Mouse (Mus musculus) CH12.LX (cell line): ENCODE data around the gene Gm3636. TPM values are rescaled to one million over a fixed set of nuclear protein-coding genes. Genes with fewer than 3 reads are reported as not detected.

ENCODE experiments used
- polyA plus RNA-seq: library from polyadenylated mRNA; unstranded; fragments of >175 nt; gene quantifications from 2 replicates; pipeline ENCODE4 v1.2.1, GENCODE M21; 2012; ENCODE audit warnings: low read depth; ENCODE audit not compliant: insufficient read length
- total RNA-seq, 2 experiments: library from RNA; depleted of rRNA; stranded (reverse); fragments of 300-350 nt in 1 of 2; fragments of >200 nt in 1 of 2; gene quantifications; 2 replicates each; pipeline ENCODE4 v1.2.3; 2012 to 2014

The Gm3636 gene
- total and polyA plus RNA-seq, 3 experiments: 0.42 to 1.8 (median 0.79) TPM

Other genes with a start within 250 kb of the Gm3636 start
- not detected in 2 replicates for gene Gm8356, start 205.0 kb downstream of the Gm3636 start, total RNA-seq (2012; rRNA removed)
- not detected in 2 replicates for gene Gm8356, start 205.0 kb downstream of the Gm3636 start, total RNA-seq (2014; rRNA removed)
- not detected in 2 replicates for gene Gm8356, start 205.0 kb downstream of the Gm3636 start, polyA plus RNA-seq
- not detected in 2 replicates for gene Gm3629, start 151.7 kb downstream of the Gm3636 start, total RNA-seq (2012; rRNA removed)
- not detected in 2 replicates for gene Gm3629, start 151.7 kb downstream of the Gm3636 start, total RNA-seq (2014; rRNA removed)
- gene Gm3629, start 151.7 kb downstream of the Gm3636 start, polyA plus RNA-seq: not detected in 2 replicates
- gene Gm3460, start 119.9 kb downstream of the Gm3636 start, total RNA-seq (2012; rRNA removed): not detected in 2 replicates
- not detected in 2 replicates for gene Gm3460, start 119.9 kb downstream of the Gm3636 start, total RNA-seq (2014; rRNA removed)
- not detected in 2 replicates for gene Gm3460, start 119.9 kb downstream of the Gm3636 start, polyA plus RNA-seq
- not detected in 2 replicates for gene Gm10251, start 58.2 kb downstream of the Gm3636 start, total RNA-seq (2012; rRNA removed)
- not detected in 2 replicates for gene Gm10251, start 58.2 kb downstream of the Gm3636 start, total RNA-seq (2014; rRNA removed)
- gene Gm10251, start 58.2 kb downstream of the Gm3636 start, polyA plus RNA-seq: not detected in 2 replicates
- not detected in 2 replicates for gene Gm8050, start 22.1 kb downstream of the Gm3636 start, total RNA-seq (2012; rRNA removed)
- not detected in 2 replicates for gene Gm8050, start 22.1 kb downstream of the Gm3636 start, total RNA-seq (2014; rRNA removed)
- gene Gm8050, start 22.1 kb downstream of the Gm3636 start, polyA plus RNA-seq: not detected in 2 replicates
- not detected in 2 replicates for gene Gm8362, start 32.1 kb upstream of the Gm3636 start, total RNA-seq (2012; rRNA removed)
- not detected in 2 replicates for gene Gm8362, start 32.1 kb upstream of the Gm3636 start, total RNA-seq (2014; rRNA removed)
- not detected in 2 replicates for gene Gm8362, start 32.1 kb upstream of the Gm3636 start, polyA plus RNA-seq
- not detected in 2 replicates for gene Gm3642, start 98.0 kb upstream of the Gm3636 start, total RNA-seq (2012; rRNA removed)
- gene Gm3642, start 98.0 kb upstream of the Gm3636 start, total RNA-seq (2014; rRNA removed): not detected in 2 replicates
- gene Gm3642, start 98.0 kb upstream of the Gm3636 start, polyA plus RNA-seq: not detected in 2 replicates
- not detected in 2 replicates for gene Gm3667, start 147.6 kb upstream of the Gm3636 start, total RNA-seq (2012; rRNA removed)
- gene Gm3667, start 147.6 kb upstream of the Gm3636 start, total RNA-seq (2014; rRNA removed): not detected in 2 replicates
- not detected in 2 replicates for gene Gm3667, start 147.6 kb upstream of the Gm3636 start, polyA plus RNA-seq
- gene Gm6356, start 231.5 kb upstream of the Gm3636 start, total RNA-seq (2012; rRNA removed): not detected in 2 replicates
- not detected in 2 replicates for gene Gm6356, start 231.5 kb upstream of the Gm3636 start, total RNA-seq (2014; rRNA removed)
- not detected in 2 replicates for gene Gm6356, start 231.5 kb upstream of the Gm3636 start, polyA plus RNA-seq